Mouse (Mus musculus) stomach, postnatal 0 days (tissue): ENCODE measurements around the gene Skap2. TPM values are rescaled to one million over a fixed set of nuclear protein-coding genes. Genes with fewer than 3 reads are reported as not detected.

Experiments
- ATAC-seq: fragments of 200-750 bp; cut with Nextera tagmentation; 2 replicates; pipeline ENCODE4 v1.8.0; 2017; ENCODE audit not compliant: low FRiP score, low TSS enrichment
- DNase-seq: peaks from one replicate; pipeline ENCODE4 v3.0.0-alpha.2; 2016; ENCODE audit warnings: low spot score
- H3K27ac ChIP-seq: fragments of 300-500 bp; sonication (generic); replicated peaks from 2 replicates; pipeline ENCODE4 v1.5.1; 2014; ENCODE audit warnings: mild to moderate bottlenecking, control low read depth
- H3K27me3 ChIP-seq: fragments of 300-500 bp; sonication (generic); 2 replicates; pipeline ENCODE4 v1.6.1; 2014; ENCODE audit warnings: low read length; ENCODE audit not compliant: control insufficient read depth, insufficient read depth
- H3K36me3 ChIP-seq: fragments of 300-500 bp; sonication (generic); 2 replicates; pipeline ENCODE4 v1.6.1; 2014; ENCODE audit warnings: low read length, mixed read lengths; ENCODE audit not compliant: control insufficient read depth, insufficient read depth
- H3K4me1 ChIP-seq: fragments of 300-500 bp; sonication (generic); replicated peaks from 2 replicates; pipeline ENCODE4 v1.6.1; 2014; ENCODE audit warnings: antibody characterized with exemption; ENCODE audit not compliant: control insufficient read depth, insufficient read depth
- H3K4me2 ChIP-seq: fragments of 300-500 bp; sonication (generic); replicated peaks from 2 replicates; pipeline ENCODE4 v1.6.1; 2014; ENCODE audit warnings: low read depth, mild to moderate bottlenecking, control low read depth, moderate library complexity
- H3K4me3 ChIP-seq: fragments of 300-500 bp; sonication (generic); 2 replicates; pipeline ENCODE4 v1.5.1; 2014; ENCODE audit warnings: low read depth, low read length, control low read depth
- H3K9ac ChIP-seq: fragments of 300-500 bp; sonication (generic); 2 replicates; pipeline ENCODE4 v1.6.1; 2014; ENCODE audit warnings: mild to moderate bottlenecking, low read length, control low read depth, mixed read lengths
- H3K9me3 ChIP-seq: fragments of 300-500 bp; sonication (generic); 2 replicates; pipeline ENCODE4 v1.6.1; 2016; ENCODE audit warnings: low read length; ENCODE audit not compliant: control insufficient read depth
- CTCF ChIP-seq: IDR thresholded peaks from 2 replicates; pipeline ENCODE4 v1.5.1; 2016; ENCODE audit warnings: antibody characterized with exemption, low read depth, mild to moderate bottlenecking, moderate library complexity
- EP300 ChIP-seq: optimal IDR thresholded peaks from 2 replicates; pipeline ENCODE3; 2016; ENCODE audit warnings: antibody characterized with exemption
- WGBS: fragments of 180-500 bp; shearing (Covaris S2); extraction: QIAGEN DNeasy Blood & Tissue Kit; methylation state at CpG from one replicate; pipeline ENCODE4 v1.1.7; 2014; 5-methylcytosine and 5-hydroxymethylcytosine counted together
- polyA plus RNA-seq: library from polyadenylated mRNA; unstranded; fragments of >200 nt; fragmentation: Nextera tagmentation; extraction: Ambion mirVana; gene quantifications from 2 replicates; pipeline ENCODE4 v1.2.1, GENCODE M21; 2015

Gene Skap2
- polyA plus RNA-seq, 1 experiment from 2014 or later = 27.3 TPM

DNA sequence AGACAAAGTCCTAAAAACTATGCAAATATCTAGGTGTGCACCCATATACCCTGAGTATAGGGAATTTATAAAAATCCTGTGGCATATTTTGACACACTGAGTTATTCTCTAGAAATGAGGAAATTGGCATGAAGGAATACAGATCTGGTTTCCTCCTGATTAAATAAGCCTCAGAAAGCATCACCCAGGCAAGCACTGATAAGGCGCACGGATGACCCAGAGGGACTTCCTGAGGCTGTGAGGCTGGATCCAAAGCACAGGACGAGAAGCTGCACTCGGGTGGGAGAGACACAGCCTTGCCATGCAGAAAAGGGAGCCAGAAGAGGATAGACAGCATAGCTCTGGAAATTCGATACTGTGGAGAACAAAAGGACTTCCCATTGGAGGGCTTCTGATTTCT lies 12.4 kb upstream of the Skap2 start:
- 55% methylated on average over 5 of the region's 5 CpGs for WGBS
- Histone ChIP-seq H3K27me3 (no peaks in the 10 kb centered on the region), H3K4me1 (no peaks in the 10 kb centered on the region), H3K9ac (no peak overlapping the region), H3K36me3 (no peaks in the 10 kb centered on the region), H3K27ac (no peak overlapping the region), H3K9me3 (no peaks in the 10 kb centered on the region), H3K4me2 (no peak overlapping the region), H3K4me3 (no peak overlapping the region)
- DNase-seq (no peak), ATAC-seq (no peak)
- no peak for TF ChIP-seq EP300
- no peak for TF ChIP-seq CTCF

DNA sequence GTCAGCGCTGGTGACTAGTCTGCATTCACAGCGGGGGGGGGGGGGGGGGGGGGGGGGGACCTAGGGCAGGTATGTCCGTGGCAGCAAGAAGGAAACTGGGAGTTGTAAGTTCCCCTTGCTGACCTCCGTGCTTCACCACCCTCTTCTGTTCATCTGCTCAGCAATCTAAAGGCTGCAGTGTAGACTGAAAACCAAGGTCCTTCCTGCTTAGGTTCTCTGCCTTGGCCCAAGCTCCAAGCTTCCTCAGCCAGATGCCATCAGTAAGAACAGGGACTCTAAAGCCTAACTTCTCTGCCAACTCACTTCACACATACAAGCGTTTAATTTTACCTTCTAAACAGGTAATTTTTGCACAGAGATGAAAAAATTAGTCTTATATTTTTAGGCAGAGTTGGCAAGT lies 10.0 kb upstream of the Skap2 start:
- no peak overlapping the region for H3K27ac ChIP-seq
- H3K9ac ChIP-seq = no peak overlapping the region
- TF ChIP-seq CTCF = no peak
- no peak for TF ChIP-seq EP300
- DNase-seq (no peak), ATAC-seq (no peak)
- no peaks in the 10 kb centered on the region for H3K36me3 ChIP-seq
- 53% methylated on average over 4 of the region's 5 CpGs for WGBS
- H3K27me3 ChIP-seq = no peaks in the 10 kb centered on the region
- H3K9me3 ChIP-seq = no peaks in the 10 kb centered on the region
- H3K4me3 ChIP-seq = no peak overlapping the region
- no peak overlapping the region for H3K4me2 ChIP-seq
- H3K4me1 ChIP-seq = no peaks in the 10 kb centered on the region

DNA sequence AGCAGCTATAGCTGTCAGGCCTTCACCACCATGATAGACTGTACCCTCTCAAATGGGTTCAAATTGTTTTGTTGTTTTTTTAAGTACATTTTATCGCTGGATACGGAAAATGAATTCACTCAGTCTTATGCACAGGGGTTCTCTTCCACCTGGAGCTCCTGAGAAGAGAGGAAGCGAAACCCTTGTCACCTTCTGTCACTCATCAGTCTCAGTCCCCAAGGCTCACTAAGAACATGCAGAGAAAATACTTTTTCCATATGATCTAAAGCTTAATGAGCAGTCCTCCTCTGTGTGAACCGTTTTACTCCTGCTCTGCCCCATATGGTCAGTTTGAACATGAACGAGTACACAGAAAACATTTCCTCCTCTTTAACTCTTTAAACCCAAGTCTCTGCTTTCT lies 7.9 kb upstream of the Skap2 start:
- TF ChIP-seq EP300 (no peak), CTCF (no peak)
- WGBS = 73% methylated on average over 5 of the region's 5 CpGs
- H3K4me2 ChIP-seq = no peak overlapping the region
- no peak overlapping the region for H3K9ac ChIP-seq
- H3K4me3 ChIP-seq = no peak overlapping the region
- no peak overlapping the region for H3K27ac ChIP-seq
- no peaks in the 10 kb centered on the region for H3K9me3 ChIP-seq
- no peaks in the 10 kb centered on the region for H3K4me1 ChIP-seq
- DNase-seq = no peak
- no peaks in the 10 kb centered on the region for H3K36me3 ChIP-seq
- ATAC-seq = no peak
- H3K27me3 ChIP-seq = no peaks in the 10 kb centered on the region

DNA sequence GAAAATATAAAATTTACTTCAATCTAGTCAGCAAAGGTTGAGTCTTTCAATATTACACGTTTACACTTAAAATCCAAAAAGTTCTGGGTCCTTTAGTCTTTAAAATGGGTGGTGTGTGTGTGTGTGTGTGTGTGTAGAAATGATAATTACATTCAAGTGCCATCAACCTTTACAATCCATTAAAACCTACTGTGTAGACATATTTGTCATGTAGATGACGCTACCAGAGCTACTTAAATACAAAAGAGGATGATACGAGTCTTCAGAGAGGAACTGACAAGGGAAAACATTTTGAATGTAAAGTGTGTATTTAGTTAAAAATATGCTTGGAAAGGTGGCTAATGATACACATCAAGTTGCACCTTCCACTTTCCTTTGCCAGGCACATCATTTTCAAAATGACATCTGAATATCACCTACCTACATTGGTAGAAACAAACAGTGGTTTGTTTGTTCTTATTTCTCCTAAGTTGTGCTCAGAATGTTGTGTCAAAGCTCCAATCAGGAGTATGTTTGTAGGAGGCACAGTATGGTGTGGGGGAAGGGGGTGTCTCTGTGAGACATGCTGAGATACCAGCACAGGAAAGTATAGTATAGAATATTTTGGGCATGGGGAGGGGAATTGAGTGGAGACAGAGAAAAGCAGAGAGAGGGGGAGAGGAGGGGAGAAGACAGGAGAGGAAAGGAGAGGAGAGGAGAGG lies 1.0 kb upstream of the Skap2 start:
- peak overlapping the region; percentile 59 for H3K4me2 ChIP-seq
- TF ChIP-seq EP300 = no peak
- no peak for TF ChIP-seq CTCF
- H3K27ac ChIP-seq = no peak overlapping the region
- no peaks in the 10 kb centered on the region for H3K4me1 ChIP-seq
- no peaks in the 10 kb centered on the region for H3K36me3 ChIP-seq
- no peak for DNase-seq
- peak overlapping the region; percentile 41; the same call in 1 of the 2 replicates for H3K9ac ChIP-seq
- 11% methylated on average over 3 of the region's 3 CpGs for WGBS
- H3K9me3 ChIP-seq = no peaks in the 10 kb centered on the region
- peak overlapping the region; percentile 63 for H3K4me3 ChIP-seq
- no peak for ATAC-seq
- H3K27me3 ChIP-seq = no peaks in the 10 kb centered on the region

DNA sequence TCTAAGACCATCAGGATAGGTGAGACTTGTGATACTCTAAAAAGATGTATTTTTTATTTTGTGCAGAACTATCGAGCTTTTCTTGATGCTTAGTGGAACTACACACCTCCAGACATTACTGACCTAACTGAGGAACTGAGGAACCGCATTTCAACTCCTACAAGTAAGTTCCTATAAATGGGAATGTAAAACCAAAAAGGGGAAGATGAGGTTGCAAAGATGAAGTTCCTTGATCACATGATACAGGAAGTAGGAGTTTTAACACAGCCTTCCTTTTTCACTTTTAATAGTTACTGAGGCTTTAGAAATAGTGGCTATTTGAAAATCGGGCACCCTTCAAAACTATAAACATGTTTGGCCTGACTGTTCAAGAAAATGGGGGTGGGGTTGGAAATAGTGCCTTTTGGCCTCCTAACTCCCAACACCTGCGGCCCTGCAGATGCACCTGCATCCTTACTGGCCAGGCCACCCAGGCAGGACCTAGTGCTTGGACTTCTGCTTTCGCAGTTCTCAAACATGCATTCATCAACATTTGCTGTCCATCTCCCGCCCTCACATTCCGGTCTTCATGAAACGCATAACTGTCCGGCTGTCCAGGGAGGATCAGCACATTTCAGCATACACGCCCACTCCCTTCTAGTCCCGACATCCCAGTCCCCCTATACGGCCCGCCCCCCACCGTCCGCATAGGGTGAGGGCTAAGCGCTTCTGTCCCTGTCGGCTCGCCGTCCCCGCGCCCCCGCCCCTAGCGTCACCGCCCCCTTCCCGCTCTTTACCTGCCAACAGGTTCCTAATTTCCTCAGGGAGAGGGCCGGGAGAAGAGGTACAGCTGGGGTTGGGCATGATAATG lies 565 bp downstream of the Skap2 start:
- no peak for TF ChIP-seq CTCF
- TF ChIP-seq EP300 = no peak
- H3K9me3 ChIP-seq = no peaks in the 10 kb centered on the region
- whole genome bisulfite sequencing = 5% methylated on average over 26 of the region's 26 CpGs
- no peak overlapping the region; the same call in 1 of the 2 replicates for H3K27ac ChIP-seq
- no peaks in the 10 kb centered on the region for H3K4me1 ChIP-seq
- H3K27me3 ChIP-seq = 0 out of 2 replicates have a peak, but pooled peaks cover 3% of the 10 kb centered on the region
- peak overlapping the region; percentile 60 for H3K9ac ChIP-seq
- DNase-seq (no peak), ATAC-seq (peak; percentile 74)
- H3K36me3 ChIP-seq = no peaks in the 10 kb centered on the region
- H3K4me2 ChIP-seq = peak overlapping the region; percentile 76
- H3K4me3 ChIP-seq = peak overlapping the region; percentile 63

DNA sequence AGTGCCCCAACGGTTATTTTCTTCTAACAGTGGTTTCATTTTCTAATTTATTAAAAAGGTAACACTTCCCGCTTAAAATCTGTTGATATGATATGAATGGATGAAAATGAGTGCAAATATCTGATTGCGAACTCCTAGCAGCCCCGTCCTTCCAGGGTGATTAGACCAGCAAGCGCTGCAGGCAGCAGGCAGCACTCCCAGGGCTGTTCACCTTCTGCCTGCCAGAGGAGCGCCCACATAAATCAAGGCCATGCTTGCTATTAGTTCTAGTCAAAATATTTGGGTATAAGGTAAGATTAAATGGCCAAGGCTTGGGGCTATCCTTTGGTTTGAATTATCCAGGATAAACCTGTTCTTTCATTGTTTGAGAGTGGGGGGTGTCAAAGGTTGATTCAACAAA lies 3.0 kb downstream of the Skap2 start:
- Histone ChIP-seq H3K4me3 (no peak overlapping the region), H3K36me3 (no peaks in the 10 kb centered on the region), H3K9me3 (no peaks in the 10 kb centered on the region), H3K27ac (no peak overlapping the region), H3K9ac (no peak overlapping the region), H3K4me2 (no peak overlapping the region), H3K4me1 (no peaks in the 10 kb centered on the region), H3K27me3 (0 out of 2 replicates have a peak, but pooled peaks cover 3% of the 10 kb centered on the region)
- no peak for ATAC-seq
- 64% methylated on average over 6 of the region's 6 CpGs for WGBS
- DNase-seq = no peak
- TF ChIP-seq EP300 (no peak), CTCF (no peak)
